Mouse (Mus musculus): ENCODE measurements around the gene Gm45837. TPM values are rescaled to one million over a fixed set of nuclear protein-coding genes. Genes with fewer than 3 reads are reported as not detected.

Gene Gm45837
- polyA plus RNA-seq, 1 experiment: 0.55 TPM

GRCm38 (mm10) chr7:101458278-101458781 is 47.6 kb downstream of the Gm45837 start:
- TF ChIP-seq MYOG (IDR thresholded peaks at IDR 0.05; ENCODE audit: control insufficient read depth in 1 of 3, insufficient read depth in 1 of 3, insufficient read length in 2 of 3, low read depth in 2 of 3): peak in 2 of 3 experiments; percentile 42 to 87
- no peak for TF ChIP-seq USF1 (IDR thresholded peaks at IDR 0.05; ENCODE audit: low read depth)
- TF ChIP-seq MYOD1 (IDR thresholded peaks at IDR 0.05; ENCODE audit: control insufficient read depth in 1 of 3, insufficient read length in 2 of 3, low read depth in 2 of 3): peak in 2 of 3 experiments; percentile 82 to 87
- peak; percentile 72 for TF ChIP-seq TCF12 (IDR thresholded peaks at IDR 0.05; ENCODE audit: insufficient read depth, poor library complexity, severe bottlenecking)
- H3K36me3 ChIP-seq (ENCODE audit: control insufficient read depth, insufficient read depth): no peaks in the 10 kb centered on the region
- no peak overlapping the region for H3K4me3 ChIP-seq
- peaks cover 3% of the 10 kb centered on the region for H3K79me2 ChIP-seq (ENCODE audit: control insufficient read depth, insufficient read depth)
- H3K4me2 ChIP-seq (ENCODE audit: low read depth): no peak overlapping the region
- H3ac ChIP-seq (ENCODE audit: control insufficient read depth, insufficient read length): no peak overlapping the region
- H3K27me3 ChIP-seq (ENCODE audit: control insufficient read depth, insufficient read depth, insufficient read length): no peaks in the 10 kb centered on the region

DNA sequence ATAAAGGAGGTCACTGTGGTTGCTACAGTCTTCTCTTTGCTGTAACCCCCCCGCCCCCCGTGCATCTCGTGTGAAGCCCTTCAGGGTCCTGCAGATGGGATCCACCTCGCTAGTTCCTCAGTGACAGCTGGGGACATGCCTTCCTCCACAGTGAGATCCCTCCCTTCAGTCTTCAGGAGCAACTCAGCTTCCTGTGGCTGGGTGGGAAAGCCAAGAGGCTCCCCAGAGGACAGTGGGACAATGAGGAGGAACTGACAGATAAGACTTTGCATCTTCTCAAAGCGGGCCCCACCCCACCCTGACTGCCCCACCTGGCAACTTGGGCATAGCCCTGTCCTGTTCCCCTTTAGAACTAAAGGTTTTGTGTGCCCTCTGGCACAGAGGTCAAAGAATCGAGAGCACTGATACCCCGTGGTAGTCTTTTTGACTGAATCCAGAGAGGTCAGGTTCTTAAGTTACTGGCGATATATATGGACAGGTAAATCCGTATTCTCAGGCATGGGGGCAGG is 48.7 kb downstream of the Gm45837 start:
- Histone ChIP-seq H3K36me3 (ENCODE audit: control insufficient read depth, insufficient read depth) (no peaks in the 10 kb centered on the region), H3K27me3 (ENCODE audit: control insufficient read depth, insufficient read depth, insufficient read length) (no peaks in the 10 kb centered on the region), H3K4me3 (no peak overlapping the region), H3K79me2 (ENCODE audit: control insufficient read depth, insufficient read depth) (no peaks in the 10 kb centered on the region), H3K4me2 (ENCODE audit: low read depth) (no peak overlapping the region), H3ac (ENCODE audit: control insufficient read depth, insufficient read length) (no peak overlapping the region)
- TF ChIP-seq POLR2A (IDR thresholded peaks at IDR 0.05; ENCODE audit: insufficient read length, low read depth) (no peak), MYOD1 (IDR thresholded peaks at IDR 0.05; ENCODE audit: control insufficient read depth in 1 of 3, insufficient read length in 2 of 3, low read depth in 2 of 3) (no peak), USF1 (IDR thresholded peaks at IDR 0.05; ENCODE audit: low read depth) (no peak), E2F4 (IDR thresholded peaks at IDR 0.05; ENCODE audit: insufficient read depth) (no peak), TCF12 (IDR thresholded peaks at IDR 0.05; ENCODE audit: insufficient read depth, poor library complexity, severe bottlenecking) (no peak), CEBPB (IDR thresholded peaks at IDR 0.05; ENCODE audit: insufficient read depth, poor library complexity, severe bottlenecking) (no peak), TCF3 (IDR thresholded peaks at IDR 0.05; ENCODE audit: insufficient read length, low read depth) (no peak)

DNA sequence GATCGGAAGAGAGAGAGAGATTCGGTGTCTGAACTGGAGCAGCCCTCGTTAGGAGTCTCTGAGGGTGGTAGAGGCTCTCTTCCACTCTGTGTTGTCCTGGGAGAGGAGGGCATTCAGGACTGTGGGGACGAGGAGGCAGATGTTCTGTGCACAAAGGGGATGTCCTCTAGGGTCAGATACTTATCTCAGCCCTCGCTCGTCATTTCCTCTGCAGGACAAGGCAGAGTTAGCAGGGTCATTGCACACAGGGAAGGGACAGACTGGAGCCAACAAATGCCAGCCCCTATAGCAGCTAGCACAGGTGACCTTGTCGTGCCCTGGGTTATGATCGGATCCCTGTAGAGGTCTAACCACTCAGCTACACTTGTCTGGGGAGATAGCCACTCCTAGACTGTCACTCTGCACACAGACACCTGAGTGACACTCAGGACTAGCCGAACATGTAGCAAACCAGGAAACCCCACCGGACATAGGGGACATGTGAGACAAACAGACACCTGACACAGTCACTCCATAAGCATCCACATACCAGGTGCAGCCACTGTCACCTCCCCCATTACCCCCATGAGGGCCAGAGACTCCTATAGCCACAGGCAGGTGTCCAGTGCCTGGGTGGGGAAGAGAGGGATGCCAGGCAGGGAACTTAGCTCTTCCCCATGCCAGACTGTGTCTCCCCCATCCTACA is 49.4 kb downstream of the Gm45837 start:
- no peak overlapping the region for H3K4me3 ChIP-seq
- H3K4me2 ChIP-seq (ENCODE audit: low read depth): no peak overlapping the region
- H3K27me3 ChIP-seq (ENCODE audit: control insufficient read depth, insufficient read depth, insufficient read length): no peaks in the 10 kb centered on the region
- H3K79me2 ChIP-seq (ENCODE audit: control insufficient read depth, insufficient read depth): no peaks in the 10 kb centered on the region
- H3ac ChIP-seq (ENCODE audit: control insufficient read depth, insufficient read length): no peak overlapping the region
- no peaks in the 10 kb centered on the region for H3K36me3 ChIP-seq (ENCODE audit: control insufficient read depth, insufficient read depth)
- TF ChIP-seq USF1 (IDR thresholded peaks at IDR 0.05; ENCODE audit: low read depth): no peak
- TF ChIP-seq MYOG (IDR thresholded peaks at IDR 0.05; ENCODE audit: control insufficient read depth in 1 of 3, insufficient read depth in 1 of 3, insufficient read length in 2 of 3, low read depth in 2 of 3): peak in 1 of 3 experiments; percentile 75
- no peak for TF ChIP-seq MAX (IDR thresholded peaks at IDR 0.05; ENCODE audit: low read depth)
- no peak for TF ChIP-seq POLR2A (IDR thresholded peaks at IDR 0.05; ENCODE audit: insufficient read length, low read depth)
- TF ChIP-seq E2F4 (IDR thresholded peaks at IDR 0.05; ENCODE audit: insufficient read depth): no peak
- no peak for TF ChIP-seq TCF12 (IDR thresholded peaks at IDR 0.05; ENCODE audit: insufficient read depth, poor library complexity, severe bottlenecking)
- no peak for TF ChIP-seq SRF (IDR thresholded peaks at IDR 0.05; ENCODE audit: control insufficient read depth, insufficient read length, low read depth)
- TF ChIP-seq REST (IDR thresholded peaks at IDR 0.05; ENCODE audit: insufficient read depth, insufficient read length): no peak
- no peak for TF ChIP-seq CEBPB (IDR thresholded peaks at IDR 0.05; ENCODE audit: insufficient read depth, poor library complexity, severe bottlenecking)
- peak in 2 of 3 experiments; percentile 86 to 91 for TF ChIP-seq MYOD1 (IDR thresholded peaks at IDR 0.05; ENCODE audit: control insufficient read depth in 1 of 3, insufficient read length in 2 of 3, low read depth in 2 of 3)
- peak; percentile 44 for TF ChIP-seq TCF3 (IDR thresholded peaks at IDR 0.05; ENCODE audit: insufficient read length, low read depth)
- no peak for TF ChIP-seq POLR2AphosphoS2 (IDR thresholded peaks at IDR 0.05; ENCODE audit: insufficient read length, low read depth)

- H3K79me2 ChIP-seq (ENCODE audit: control insufficient read depth, insufficient read depth): no peaks in the 10 kb centered on the region
- H3ac ChIP-seq (ENCODE audit: control insufficient read depth, insufficient read length): no peak overlapping the region
- peak overlapping the region; percentile 37 for H3K4me2 ChIP-seq (ENCODE audit: low read depth)
- no peak overlapping the region for H3K4me3 ChIP-seq
- H3K27me3 ChIP-seq (ENCODE audit: control insufficient read depth, insufficient read depth, insufficient read length): no peaks in the 10 kb centered on the region
- TF ChIP-seq MYOD1 (IDR thresholded peaks at IDR 0.05; ENCODE audit: control insufficient read depth in 1 of 3, insufficient read length in 2 of 3, low read depth in 2 of 3): peak in 2 of 3 experiments; percentile 76 to 87
- TF ChIP-seq E2F4 (IDR thresholded peaks at IDR 0.05; ENCODE audit: insufficient read depth): no peak
- TF ChIP-seq USF1 (IDR thresholded peaks at IDR 0.05; ENCODE audit: low read depth): no peak
- TF ChIP-seq TCF12 (IDR thresholded peaks at IDR 0.05; ENCODE audit: insufficient read depth, poor library complexity, severe bottlenecking): peak; percentile 50
- TF ChIP-seq CEBPB (IDR thresholded peaks at IDR 0.05; ENCODE audit: insufficient read depth, poor library complexity, severe bottlenecking): no peak
- TF ChIP-seq MYOG (IDR thresholded peaks at IDR 0.05; ENCODE audit: control insufficient read depth in 1 of 3, insufficient read depth in 1 of 3, insufficient read length in 2 of 3, low read depth in 2 of 3): peak; percentile 76 to 84 (median 80)
- TF ChIP-seq TCF3 (IDR thresholded peaks at IDR 0.05; ENCODE audit: insufficient read length, low read depth): peak; percentile 68
- no peaks in the 10 kb centered on the region for H3K36me3 ChIP-seq (ENCODE audit: control insufficient read depth, insufficient read depth)
These were observed 49.9 kb downstream of the Gm45837 start for GRCm38 (mm10) chr7:101460608-101460957.

- Histone ChIP-seq H3K36me3 (ENCODE audit: control insufficient read depth, insufficient read depth) (no peaks in the 10 kb centered on the region), H3K27me3 (ENCODE audit: control insufficient read depth, insufficient read depth, insufficient read length) (no peaks in the 10 kb centered on the region), H3K79me2 (ENCODE audit: control insufficient read depth, insufficient read depth) (no peaks in the 10 kb centered on the region), H3K4me3 (no peak overlapping the region), H3ac (ENCODE audit: control insufficient read depth, insufficient read length) (no peak overlapping the region), H3K4me2 (ENCODE audit: low read depth) (peak overlapping the region; percentile 34)
- TF ChIP-seq E2F4 (IDR thresholded peaks at IDR 0.05; ENCODE audit: insufficient read depth) (no peak), USF1 (IDR thresholded peaks at IDR 0.05; ENCODE audit: low read depth) (no peak), SRF (IDR thresholded peaks at IDR 0.05; ENCODE audit: control insufficient read depth, insufficient read length, low read depth) (no peak), REST (IDR thresholded peaks at IDR 0.05; ENCODE audit: insufficient read depth, insufficient read length) (no peak), POLR2A (IDR thresholded peaks at IDR 0.05; ENCODE audit: insufficient read length, low read depth) (no peak), MYOD1 (IDR thresholded peaks at IDR 0.05; ENCODE audit: control insufficient read depth in 1 of 3, insufficient read length in 2 of 3, low read depth in 2 of 3) (no peak), TCF12 (IDR thresholded peaks at IDR 0.05; ENCODE audit: insufficient read depth, poor library complexity, severe bottlenecking) (no peak), MYOG (IDR thresholded peaks at IDR 0.05; ENCODE audit: control insufficient read depth in 1 of 3, insufficient read depth in 1 of 3, insufficient read length in 2 of 3, low read depth in 2 of 3) (no peak)
These were observed 50.9 kb downstream of the Gm45837 start for GRCm38 (mm10) chr7:101461571-101461970.
